Mouse (Mus musculus) ES-Bruce4 (cell line): ENCODE results near the gene Snapc1.

Experiments used
- CTCF ChIP-seq: IDR thresholded peaks from one replicate; pipeline ENCODE4 v1.8.1; 2011; ENCODE audit warnings: low read depth, low read length
- EP300 ChIP-seq: IDR thresholded peaks from 2 replicates; pipeline ENCODE4 v1.6.1; 2011; ENCODE audit warnings: low read depth, low read length; ENCODE audit not compliant: insufficient read depth

- TF ChIP-seq CTCF (no peak), EP300 (no peak)
Measured at GRCm38 (mm10) chr12:73979667-73980066, 15.4 kb downstream of the Snapc1 start.
